Mouse (Mus musculus): Measurements from ENCODE around the gene Trpc7. TPM values are rescaled to one million over a fixed set of nuclear protein-coding genes. Genes with fewer than 3 reads are reported as not detected.

The Trpc7 gene
- polyA plus RNA-seq, 1 experiment from 2014 or later: not detected

- no peaks in the 10 kb centered on the region for H3K9me3 ChIP-seq (replicated peaks; ENCODE audit: control insufficient read depth, low read length)
- whole genome bisulfite sequencing (ENCODE audit: insufficient replicate concordance): 21% methylated on average over 13 of the region's 13 CpGs
- no peaks in the 10 kb centered on the region for H3K4me1 ChIP-seq (ENCODE audit: control insufficient read depth, low read depth, low read length)
- H3K27me3 ChIP-seq (ENCODE audit: control insufficient read depth, insufficient read depth, low read depth, low read length): no peaks in the 10 kb centered on the region; the same call in 1 of the 2 replicates
- ATAC-seq (ENCODE audit: low read depth): no peak
- H3K9ac ChIP-seq (ENCODE audit: low read depth, low read length): no peak overlapping the region
- H3K36me3 ChIP-seq (ENCODE audit: control insufficient read depth, insufficient read depth): no peaks in the 10 kb centered on the region
- no peak overlapping the region for H3K27ac ChIP-seq (ENCODE audit: low read length)
- no peak overlapping the region for H3K4me3 ChIP-seq (ENCODE audit: low read depth, low read length)
- H3K4me2 ChIP-seq (ENCODE audit: low read depth, low read length): no peak overlapping the region
Observed at GRCm38 (mm10) chr13:56762446-56763229, 133.2 kb downstream of the Trpc7 start.

- Histone ChIP-seq H3K4me3 (ENCODE audit: low read depth, low read length) (no peak overlapping the region), H3K27me3 (ENCODE audit: control insufficient read depth, insufficient read depth, low read depth, low read length) (peaks cover 13% of the 10 kb centered on the region), H3K27ac (ENCODE audit: low read length) (no peak overlapping the region), H3K4me1 (ENCODE audit: control insufficient read depth, low read depth, low read length) (no peaks in the 10 kb centered on the region), H3K36me3 (ENCODE audit: control insufficient read depth, insufficient read depth) (no peaks in the 10 kb centered on the region), H3K4me2 (ENCODE audit: low read depth, low read length) (no peak overlapping the region), H3K9me3 (replicated peaks; ENCODE audit: control insufficient read depth, low read length) (no peaks in the 10 kb centered on the region), H3K9ac (ENCODE audit: low read depth, low read length) (no peak overlapping the region)
- ATAC-seq (ENCODE audit: low read depth): peak; percentile 30; the same call in 1 of the 2 replicates
- 17% methylated on average over 6 of the region's 6 CpGs for WGBS (ENCODE audit: insufficient replicate concordance)
Observed at GRCm38 (mm10) chr13:56758492-56758891, 137.3 kb downstream of the Trpc7 start.

GRCm38 (mm10) chr13:56757201-56757600 is 138.6 kb downstream of the Trpc7 start:
- no peaks in the 10 kb centered on the region for H3K36me3 ChIP-seq (ENCODE audit: control insufficient read depth, insufficient read depth)
- no peaks in the 10 kb centered on the region for H3K9me3 ChIP-seq (replicated peaks; ENCODE audit: control insufficient read depth, low read length)
- no peak overlapping the region for H3K4me2 ChIP-seq (ENCODE audit: low read depth, low read length)
- ATAC-seq (ENCODE audit: low read depth): no peak
- no peak overlapping the region for H3K4me3 ChIP-seq (ENCODE audit: low read depth, low read length)
- H3K27me3 ChIP-seq (ENCODE audit: control insufficient read depth, insufficient read depth, low read depth, low read length): peaks cover 26% of the 10 kb centered on the region
- H3K9ac ChIP-seq (ENCODE audit: low read depth, low read length): no peak overlapping the region
- H3K27ac ChIP-seq (ENCODE audit: low read length): no peak overlapping the region
- peaks cover 7% of the 10 kb centered on the region for H3K4me1 ChIP-seq (ENCODE audit: control insufficient read depth, low read depth, low read length)
- 47% methylated on average over 12 of the region's 12 CpGs for WGBS (ENCODE audit: insufficient replicate concordance)

- Histone ChIP-seq H3K9ac (ENCODE audit: low read depth, low read length) (no peak overlapping the region), H3K9me3 (replicated peaks; ENCODE audit: control insufficient read depth, low read length) (no peaks in the 10 kb centered on the region), H3K27me3 (ENCODE audit: control insufficient read depth, insufficient read depth, low read depth, low read length) (peaks cover 40% of the 10 kb centered on the region), H3K27ac (ENCODE audit: low read length) (no peak overlapping the region), H3K4me3 (ENCODE audit: low read depth, low read length) (no peak overlapping the region), H3K36me3 (ENCODE audit: control insufficient read depth, insufficient read depth) (no peaks in the 10 kb centered on the region), H3K4me1 (ENCODE audit: control insufficient read depth, low read depth, low read length) (peaks cover 7% of the 10 kb centered on the region), H3K4me2 (ENCODE audit: low read depth, low read length) (no peak overlapping the region)
- WGBS (ENCODE audit: insufficient replicate concordance): 53% methylated on average over 6 of the region's 6 CpGs
- peak; percentile 73 for ATAC-seq (ENCODE audit: low read depth)
Observed at GRCm38 (mm10) chr13:56755871-56756270, 139.9 kb downstream of the Trpc7 start.

GRCm38 (mm10) chr13:56753192-56753951 is 142.4 kb downstream of the Trpc7 start, which contains the start of gene Gm45623:
Gm45623 (minus strand) TSS chr13:56753827.
- 2% methylated on average over 71 of the region's 71 CpGs for WGBS (ENCODE audit: insufficient replicate concordance)
- Histone ChIP-seq H3K27me3 (ENCODE audit: control insufficient read depth, insufficient read depth, low read depth, low read length) (peaks cover 42% of the 10 kb centered on the region), H3K4me1 (ENCODE audit: control insufficient read depth, low read depth, low read length) (peaks cover 7% of the 10 kb centered on the region), H3K9ac (ENCODE audit: low read depth, low read length) (no peak within 1 kb of the TSS), H3K4me2 (ENCODE audit: low read depth, low read length) (peak within 1 kb of the TSS; percentile 53), H3K27ac (ENCODE audit: low read length) (no peak within 1 kb of the TSS), H3K36me3 (ENCODE audit: control insufficient read depth, insufficient read depth) (no peaks in the 10 kb centered on the region), H3K9me3 (replicated peaks; ENCODE audit: control insufficient read depth, low read length) (no peaks in the 10 kb centered on the region), H3K4me3 (ENCODE audit: low read depth, low read length) (peak within 1 kb of the TSS; percentile 36)
- no peak for ATAC-seq (ENCODE audit: low read depth)

GRCm38 (mm10) chr13:56752474-56753191 is 143.2 kb downstream of the Trpc7 start:
- Histone ChIP-seq H3K36me3 (ENCODE audit: control insufficient read depth, insufficient read depth) (no peaks in the 10 kb centered on the region), H3K4me1 (ENCODE audit: control insufficient read depth, low read depth, low read length) (peaks cover 7% of the 10 kb centered on the region), H3K9ac (ENCODE audit: low read depth, low read length) (no peak overlapping the region), H3K27me3 (ENCODE audit: control insufficient read depth, insufficient read depth, low read depth, low read length) (peaks cover 42% of the 10 kb centered on the region), H3K9me3 (replicated peaks; ENCODE audit: control insufficient read depth, low read length) (no peaks in the 10 kb centered on the region), H3K4me2 (ENCODE audit: low read depth, low read length) (peak overlapping the region; percentile 53), H3K4me3 (ENCODE audit: low read depth, low read length) (peak overlapping the region; percentile 36), H3K27ac (ENCODE audit: low read length) (no peak overlapping the region)
- ATAC-seq (ENCODE audit: low read depth): no peak
- 3% methylated on average over 41 of the region's 41 CpGs for WGBS (ENCODE audit: insufficient replicate concordance)

GRCm38 (mm10) chr13:56751774-56752173 is 144.0 kb downstream of the Trpc7 start:
- H3K9ac ChIP-seq (ENCODE audit: low read depth, low read length): no peak overlapping the region
- no peak overlapping the region for H3K27ac ChIP-seq (ENCODE audit: low read length)
- ATAC-seq (ENCODE audit: low read depth): no peak
- no peaks in the 10 kb centered on the region for H3K9me3 ChIP-seq (replicated peaks; ENCODE audit: control insufficient read depth, low read length)
- 31% methylated on average over 5 of the region's 5 CpGs for WGBS (ENCODE audit: insufficient replicate concordance)
- H3K36me3 ChIP-seq (ENCODE audit: control insufficient read depth, insufficient read depth): no peaks in the 10 kb centered on the region
- H3K27me3 ChIP-seq (ENCODE audit: control insufficient read depth, insufficient read depth, low read depth, low read length): peaks cover 42% of the 10 kb centered on the region
- H3K4me3 ChIP-seq (ENCODE audit: low read depth, low read length): no peak overlapping the region
- H3K4me2 ChIP-seq (ENCODE audit: low read depth, low read length): no peak overlapping the region
- peaks cover 7% of the 10 kb centered on the region for H3K4me1 ChIP-seq (ENCODE audit: control insufficient read depth, low read depth, low read length)

GRCm38 (mm10) chr13:56749377-56749776 is 146.4 kb downstream of the Trpc7 start:
- Histone ChIP-seq H3K27ac (ENCODE audit: low read length) (no peak overlapping the region), H3K4me2 (ENCODE audit: low read depth, low read length) (no peak overlapping the region), H3K4me3 (ENCODE audit: low read depth, low read length) (no peak overlapping the region), H3K9me3 (replicated peaks; ENCODE audit: control insufficient read depth, low read length) (no peaks in the 10 kb centered on the region), H3K27me3 (ENCODE audit: control insufficient read depth, insufficient read depth, low read depth, low read length) (peaks cover 37% of the 10 kb centered on the region), H3K9ac (ENCODE audit: low read depth, low read length) (no peak overlapping the region), H3K36me3 (ENCODE audit: control insufficient read depth, insufficient read depth) (no peaks in the 10 kb centered on the region), H3K4me1 (ENCODE audit: control insufficient read depth, low read depth, low read length) (peaks cover 7% of the 10 kb centered on the region)
- no peak for ATAC-seq (ENCODE audit: low read depth)
- 66% methylated on average over 7 of the region's 7 CpGs for WGBS (ENCODE audit: insufficient replicate concordance)

All from liver, embryonic 16.5 days (tissue).